Mouse (Mus musculus): ENCODE results near the gene Lima1. TPM values are rescaled to one million over a fixed set of nuclear protein-coding genes. Genes with fewer than 3 reads are reported as not detected.

Gene Lima1
- polyA plus RNA-seq, 1 experiment = 42.8 TPM

DNA sequence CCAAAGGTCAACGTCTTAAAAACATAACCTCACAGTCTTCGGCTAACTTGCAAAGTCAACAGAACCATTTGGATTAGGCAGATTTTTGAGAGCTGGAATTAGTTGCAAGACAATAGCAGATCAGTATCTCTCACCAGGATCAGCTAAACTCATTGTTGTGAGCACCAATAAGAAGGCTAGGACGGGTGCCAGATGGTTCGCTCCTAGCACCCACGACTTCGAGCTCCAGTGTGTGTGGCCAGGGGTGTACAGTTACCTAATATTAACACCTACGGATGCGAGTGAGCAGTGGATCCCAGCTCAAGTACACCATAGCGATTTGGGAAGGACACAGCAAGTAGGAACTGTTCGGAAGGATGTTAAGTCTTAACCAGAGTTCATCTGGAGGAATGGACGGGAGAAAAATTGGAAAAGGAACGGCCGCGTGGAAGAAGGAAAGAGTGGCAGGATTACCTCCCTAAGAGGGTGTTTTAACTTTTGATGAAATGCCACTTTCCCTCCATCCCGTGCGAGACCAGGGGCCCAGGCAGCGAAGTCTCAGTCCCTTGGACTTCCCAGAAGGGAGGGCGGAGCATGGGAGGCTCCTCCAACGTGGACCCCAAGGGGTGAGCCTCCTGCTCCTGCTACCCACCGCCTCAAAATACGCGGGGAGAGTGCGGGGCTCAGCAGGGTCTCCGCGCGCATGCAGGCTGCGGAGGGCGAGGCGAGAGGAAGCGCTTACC is 483 bp downstream of the Lima1 start:
- DNase-seq (ENCODE audit: low read depth, low spot score) = no peak

DNA sequence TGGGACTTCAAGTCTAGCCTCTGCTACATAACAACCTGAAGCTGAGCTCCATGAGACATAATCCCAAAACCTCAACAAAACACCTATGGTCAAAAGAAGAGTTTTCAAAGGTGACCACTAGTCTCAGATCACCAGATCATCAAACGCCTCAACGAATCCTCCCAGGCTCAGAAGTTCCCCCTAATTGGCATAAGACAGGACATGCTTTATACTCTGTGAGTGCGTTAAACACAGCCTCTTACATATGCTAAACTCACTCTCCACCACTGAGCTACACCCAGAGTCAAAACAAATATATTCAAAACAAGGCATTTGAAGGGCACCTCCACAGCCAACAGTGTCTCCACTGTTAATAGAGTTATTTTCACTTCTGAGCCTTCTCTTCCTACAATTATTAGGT is 2.7 kb downstream of the Lima1 start:
- DNase-seq (ENCODE audit: low read depth, low spot score) = no peak
- WGBS = 66% methylated on average over 3 of the region's 3 CpGs

More for the DNA sequence above, 483 bp downstream of the Lima1 start:
- 1% methylated on average over 30 of the region's 30 CpGs for WGBS

DNA sequence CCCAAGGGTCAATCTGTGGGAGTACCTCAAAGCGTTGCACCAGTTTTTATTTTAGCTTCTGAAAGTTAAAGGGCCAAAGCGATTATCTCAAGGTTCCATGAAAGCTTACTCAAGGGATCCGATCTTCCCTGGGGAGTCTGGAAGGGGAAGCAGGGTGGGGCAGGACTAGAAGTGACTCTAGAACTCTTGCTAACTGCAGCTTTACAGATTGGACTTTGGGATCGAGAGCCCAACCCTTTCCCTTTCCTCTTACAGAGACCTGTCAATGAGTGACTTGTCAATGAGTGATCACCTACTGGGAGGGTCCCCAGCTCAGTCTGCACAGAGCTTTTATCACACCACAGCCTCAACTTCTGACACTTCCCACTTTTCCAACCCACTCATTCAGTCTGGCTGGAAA is 7.6 kb downstream of the Lima1 start:
- 26% methylated on average over 4 of the region's 4 CpGs for WGBS
- DNase-seq (ENCODE audit: low read depth, low spot score) = no peak

DNA sequence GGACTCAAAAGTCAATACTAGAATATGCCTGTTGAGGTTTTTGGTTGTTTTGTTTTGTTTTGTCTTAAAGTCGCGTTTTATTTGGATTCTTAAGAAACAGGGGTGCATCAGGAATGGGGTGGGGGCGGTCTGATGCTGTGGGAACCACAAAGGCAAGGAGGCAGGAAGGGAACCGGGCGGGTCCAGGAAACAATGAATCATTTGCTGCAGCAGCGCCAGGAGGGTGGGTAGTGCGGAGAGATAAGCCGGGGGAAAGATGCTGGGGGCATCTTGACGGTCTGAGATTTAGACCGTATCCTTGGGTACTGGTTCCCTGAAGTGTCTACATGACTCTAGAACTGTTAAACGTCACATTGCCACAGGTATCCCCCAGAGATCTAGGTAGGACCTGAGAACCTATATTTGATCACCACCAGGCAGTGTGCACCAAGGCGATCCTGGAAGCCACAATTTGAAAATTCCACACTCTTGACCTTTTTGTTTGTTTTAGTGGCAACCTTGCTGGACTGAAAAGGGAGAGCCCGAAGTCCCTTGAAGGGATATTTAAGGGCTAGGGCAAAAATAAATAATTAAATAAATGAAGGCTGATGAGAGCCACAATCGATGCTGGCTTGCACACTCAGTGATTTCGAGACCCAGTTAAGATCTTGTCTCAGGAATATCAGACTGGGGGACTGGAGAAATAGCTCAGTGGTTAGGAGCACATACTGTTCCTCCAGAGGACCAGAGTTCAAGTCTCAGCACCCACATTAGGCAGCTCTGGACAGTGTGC is 8.6 kb downstream of the Lima1 start:
- 16% methylated on average over 15 of the region's 15 CpGs for WGBS
- DNase-seq (ENCODE audit: low read depth, low spot score) = no peak

DNA sequence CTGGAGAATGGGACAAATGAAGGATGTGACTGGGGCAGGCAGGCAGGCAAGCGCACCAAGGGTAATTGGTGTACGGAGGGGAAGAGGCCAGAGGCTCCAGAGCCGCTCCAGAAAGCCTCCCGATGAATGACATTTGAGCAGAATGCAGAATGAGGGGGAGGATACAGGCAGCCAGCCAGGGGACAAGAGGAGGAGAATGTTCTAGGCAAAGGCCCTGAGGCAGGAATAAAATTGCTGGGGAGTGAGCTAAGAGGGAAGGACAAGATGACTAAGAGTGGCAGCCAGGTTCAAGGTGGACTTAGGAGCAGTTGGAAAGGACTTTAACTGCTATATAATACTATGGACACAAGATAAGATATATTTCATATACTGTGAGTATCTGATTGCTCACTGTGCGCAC is 9.3 kb downstream of the Lima1 start:
- WGBS = 14% methylated on average over 5 of the region's 5 CpGs
- DNase-seq (ENCODE audit: low read depth, low spot score) = no peak

DNA sequence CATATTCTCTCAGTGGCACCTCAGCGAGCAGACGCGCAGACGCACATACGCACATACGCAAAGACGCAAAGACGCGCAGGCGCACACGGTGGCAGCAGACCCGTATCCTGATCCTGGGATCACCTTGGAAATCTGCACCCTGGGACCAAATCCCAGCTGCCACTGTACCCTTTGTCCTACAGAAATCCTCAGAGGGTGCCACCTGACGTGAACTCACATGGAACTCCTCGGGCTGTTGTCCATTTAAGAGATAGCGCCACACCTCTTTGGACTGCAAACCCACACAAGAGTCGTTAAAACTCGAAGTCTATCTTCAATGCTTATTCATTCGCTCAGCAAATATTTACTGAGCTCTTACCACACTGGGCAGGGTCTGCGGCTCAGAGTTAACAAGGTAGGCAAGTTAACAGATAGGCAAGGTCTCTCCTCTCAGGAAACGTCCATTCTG is 9.7 kb downstream of the Lima1 start:
- 41% methylated on average over 20 of the region's 20 CpGs for WGBS

DNA sequence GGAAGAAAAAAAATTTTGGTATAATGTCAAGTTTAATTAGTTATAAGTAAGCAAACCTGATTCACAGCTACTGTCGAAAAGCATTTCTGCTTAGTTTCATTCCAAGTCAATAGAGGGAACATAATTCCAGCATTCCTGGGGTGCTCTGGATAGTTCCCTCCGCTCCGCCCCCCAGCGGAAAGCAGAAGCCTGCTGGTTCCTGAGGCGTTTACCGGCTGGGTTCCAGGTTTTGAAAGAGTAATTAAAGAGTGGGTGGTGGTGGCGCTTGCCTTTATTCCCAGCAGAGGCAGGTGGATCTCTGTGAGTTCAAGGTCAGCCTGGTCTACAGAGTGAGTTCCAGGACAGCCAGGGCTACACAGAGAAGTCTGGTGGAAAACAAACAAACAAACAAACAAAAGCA is 10.2 kb downstream of the Lima1 start:
- DNase-seq (ENCODE audit: low read depth, low spot score) = no peak
- WGBS = 30% methylated on average over 7 of the region's 7 CpGs

More for the DNA sequence above, 9.7 kb downstream of the Lima1 start:
- no peak for DNase-seq (ENCODE audit: low read depth, low spot score)

DNA sequence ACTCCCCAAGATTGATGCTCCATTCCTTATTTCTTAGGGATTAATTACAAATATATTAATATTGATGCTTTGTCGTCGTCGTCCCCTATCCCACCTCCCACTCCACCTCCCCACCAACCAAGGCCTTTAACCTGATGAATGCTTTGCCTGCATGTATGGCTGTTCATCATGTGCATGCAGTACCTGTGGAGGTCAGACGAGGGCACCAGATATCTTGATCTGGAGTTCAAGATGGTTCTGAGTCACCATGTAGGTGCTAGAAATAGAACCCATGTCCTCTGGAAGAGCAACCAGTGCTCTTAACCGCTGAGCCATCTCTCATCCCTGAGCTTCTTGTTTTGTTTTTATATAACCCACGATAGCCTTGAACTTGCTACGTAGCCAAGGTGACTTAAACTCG is 11.5 kb downstream of the Lima1 start:
- WGBS = 96% methylated on average over 8 of the region's 8 CpGs
- no peak for DNase-seq (ENCODE audit: low read depth, low spot score)

DNA sequence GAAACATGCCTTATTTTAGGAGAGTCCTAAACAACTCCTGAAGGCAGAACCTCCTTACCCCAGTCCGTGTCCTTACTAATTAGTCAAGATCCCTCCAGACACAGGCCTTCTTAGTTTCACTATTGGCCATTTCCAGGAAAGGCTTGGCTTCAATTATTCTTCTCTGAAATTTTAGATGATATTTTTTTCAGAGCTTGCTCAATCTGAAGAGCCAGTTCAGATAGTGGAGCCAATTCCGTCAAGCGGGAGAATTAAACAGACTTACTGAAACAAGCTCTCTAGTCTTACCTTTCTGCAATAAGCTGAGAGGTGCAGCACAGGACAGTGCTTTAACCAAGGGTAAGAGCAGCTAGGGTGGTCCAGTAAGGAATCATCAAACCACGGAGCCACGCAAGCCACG is 11.9 kb downstream of the Lima1 start:
- WGBS = 88% methylated on average over 6 of the region's 6 CpGs
- DNase-seq (ENCODE audit: low read depth, low spot score) = no peak

DNA sequence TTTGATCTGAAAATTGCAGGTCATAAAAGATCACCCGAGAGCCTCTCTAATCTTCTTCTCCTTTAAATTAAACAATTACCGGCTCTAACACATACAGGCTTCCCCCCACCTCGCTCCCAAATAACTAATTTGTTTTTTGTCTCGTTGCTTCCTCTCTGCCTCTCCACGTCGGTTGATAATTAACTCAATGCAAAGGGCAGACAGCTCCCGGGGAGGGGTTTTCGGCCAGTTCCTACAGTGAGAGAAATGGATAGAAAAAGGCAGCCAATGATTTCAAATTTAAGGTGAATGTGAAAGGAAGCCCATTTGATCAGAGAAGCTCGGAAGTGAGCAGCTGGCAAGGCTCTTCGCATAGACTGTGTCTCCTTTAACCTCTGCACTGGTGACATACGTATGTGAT is 12.8 kb downstream of the Lima1 start:
- 25% methylated on average over 11 of the region's 11 CpGs for WGBS
- no peak for DNase-seq (ENCODE audit: low read depth, low spot score)

DNA sequence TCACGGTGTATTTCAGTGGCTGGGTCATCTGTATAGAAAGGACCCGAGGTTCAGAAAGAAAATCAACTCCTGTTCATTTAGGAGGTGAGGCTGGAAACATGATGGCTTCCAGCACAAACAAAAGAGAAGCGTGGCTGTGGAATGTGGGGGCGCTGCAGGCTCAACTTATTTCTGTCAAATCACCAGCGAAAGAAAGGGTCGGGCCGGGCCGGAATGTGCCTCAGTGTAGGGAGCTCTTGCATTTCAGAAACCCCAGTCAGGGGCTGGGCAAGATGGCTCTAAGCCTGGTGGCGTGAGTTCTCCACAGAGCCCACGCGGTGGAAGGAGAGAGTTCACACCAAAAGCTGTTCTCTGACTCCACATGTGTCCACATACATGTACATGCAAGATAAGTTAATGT is 13.3 kb downstream of the Lima1 start:
- 20% methylated on average over 11 of the region's 11 CpGs for WGBS
- DNase-seq (ENCODE audit: low read depth, low spot score) = no peak

DNA sequence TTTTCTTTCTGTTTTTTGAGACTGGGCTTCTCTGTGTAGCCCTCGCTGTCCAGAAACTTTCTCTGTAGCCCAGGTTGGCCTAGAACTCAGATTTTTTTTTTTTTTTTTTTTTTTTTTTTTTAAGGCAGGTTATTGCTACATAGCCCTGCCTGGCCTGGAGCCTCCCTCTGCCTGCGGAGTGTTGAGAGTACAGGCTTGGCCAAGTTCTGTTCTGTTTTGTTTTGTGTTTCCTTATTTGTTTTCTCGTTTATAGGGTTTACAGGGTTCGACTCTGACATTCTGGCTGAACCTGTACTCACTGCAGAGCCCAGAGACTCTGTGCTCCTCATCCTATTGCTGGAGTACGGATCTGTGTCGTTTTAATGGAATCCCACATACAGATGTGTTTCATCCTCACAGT is 13.7 kb downstream of the Lima1 start:
- DNase-seq (ENCODE audit: low read depth, low spot score) = no peak
- 25% methylated on average over 6 of the region's 6 CpGs for WGBS

DNA sequence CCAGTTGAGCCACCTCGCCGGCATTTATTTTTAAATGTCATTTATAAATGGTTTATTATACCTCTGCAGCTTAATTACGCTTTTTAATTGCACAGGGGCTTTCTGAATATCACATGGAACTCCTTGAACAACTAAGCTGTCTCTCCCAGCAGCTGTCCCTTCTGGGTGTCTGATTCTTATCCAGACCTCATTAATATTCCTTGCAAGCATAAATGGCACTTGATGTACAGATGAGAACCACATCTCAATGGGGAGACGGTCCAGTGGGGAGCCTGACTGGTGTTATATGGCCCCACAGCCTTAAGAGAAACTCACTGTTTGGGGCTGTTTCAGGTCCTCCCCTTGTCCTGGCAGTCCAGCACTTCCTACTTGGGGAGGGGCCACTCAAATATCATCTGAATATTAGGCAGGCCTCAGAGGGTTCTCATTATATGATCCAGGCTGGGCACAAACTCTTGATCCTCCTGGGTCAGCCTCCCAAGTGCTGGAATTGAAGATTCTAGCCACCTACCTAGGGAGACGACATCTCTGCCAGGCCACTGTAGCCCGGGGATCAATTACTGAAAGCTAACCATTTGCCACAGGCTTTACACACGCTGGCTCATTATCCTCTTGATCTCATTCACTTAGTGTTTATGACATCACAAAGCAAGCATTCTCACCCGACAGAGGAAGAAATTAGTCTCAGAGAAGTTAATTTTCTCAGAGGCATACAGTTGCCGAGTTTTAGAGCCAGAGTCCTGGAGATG is 15.4 kb downstream of the Lima1 start:
- 50% methylated on average over 9 of the region's 9 CpGs for WGBS
- no peak for DNase-seq (ENCODE audit: low read depth, low spot score)

DNA sequence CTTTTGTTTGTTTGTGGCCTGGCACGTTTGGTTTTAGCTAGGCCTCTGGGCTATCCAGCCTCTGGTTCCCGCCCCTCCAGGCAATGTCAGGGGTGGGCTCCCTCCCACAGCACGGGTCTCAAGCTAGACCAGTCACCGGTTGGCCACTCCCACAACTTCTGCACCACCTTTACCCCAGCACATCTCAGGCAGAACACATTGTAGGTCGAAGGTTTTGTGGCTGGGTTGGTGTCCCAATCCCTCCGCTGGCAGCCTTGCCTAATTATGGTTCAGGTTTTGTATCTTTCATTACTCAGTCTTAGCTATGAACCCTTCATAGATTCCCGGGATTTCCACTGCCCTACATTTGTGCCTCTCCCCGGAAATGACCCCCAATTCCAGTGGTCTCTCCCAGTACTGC is 17.8 kb downstream of the Lima1 start:
- DNase-seq (ENCODE audit: low read depth, low spot score) = no peak
- 25% methylated on average over 8 of the region's 8 CpGs for WGBS

DNA sequence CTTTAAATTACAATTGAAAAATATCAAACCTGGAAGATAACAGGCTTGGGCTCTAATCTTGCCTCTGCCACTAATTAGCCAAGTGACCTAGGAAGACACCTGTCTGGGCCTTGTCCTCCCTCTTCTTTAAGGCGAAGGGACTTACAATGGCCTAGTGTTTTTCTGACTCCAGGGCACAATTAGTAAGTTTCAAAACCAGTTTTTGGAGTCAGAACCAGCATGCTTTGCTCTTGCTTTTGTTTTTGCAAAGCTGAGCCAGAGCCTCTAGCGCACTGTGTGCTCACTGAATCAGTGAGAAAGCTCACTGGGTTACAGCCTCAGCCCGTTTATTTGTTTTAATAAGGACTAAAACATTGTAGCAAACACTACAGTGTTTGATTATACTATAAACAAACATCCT is 20.1 kb downstream of the Lima1 start:
- 66% methylated on average over 3 of the region's 3 CpGs for WGBS
- no peak for DNase-seq (ENCODE audit: low read depth, low spot score)

DNA sequence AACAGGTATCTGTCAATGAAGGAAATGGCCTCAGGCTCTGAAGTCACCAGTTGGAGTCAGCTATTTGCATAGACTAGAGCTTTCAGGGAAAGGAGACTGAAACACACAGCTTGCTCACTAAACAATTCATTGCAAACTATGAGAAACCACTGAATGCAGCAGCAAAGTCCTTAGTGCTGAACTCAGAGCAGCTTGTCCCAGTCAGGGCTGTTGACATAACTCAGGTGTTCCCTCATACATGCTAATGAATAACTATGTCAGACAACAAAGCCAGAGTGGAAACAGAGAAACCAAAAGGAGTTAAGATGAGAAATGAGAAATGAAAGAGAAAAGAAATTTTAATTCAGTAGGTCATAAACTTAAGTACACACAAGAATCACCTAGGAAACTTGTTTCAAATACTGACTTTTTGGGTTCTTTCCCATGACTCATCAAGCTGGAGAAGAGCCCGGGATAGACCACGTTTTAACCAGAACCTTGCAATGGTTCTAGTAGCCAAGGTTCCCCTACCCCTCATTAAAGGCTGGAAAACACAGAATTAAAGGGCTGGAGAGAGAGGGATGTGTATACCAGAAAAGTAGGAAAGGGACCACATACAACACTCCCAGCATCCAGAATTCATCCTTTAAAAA is 22.5 kb downstream of the Lima1 start:
- 13% methylated on average over 2 of the region's 2 CpGs for WGBS
- no peak for DNase-seq (ENCODE audit: low read depth, low spot score)

DNA sequence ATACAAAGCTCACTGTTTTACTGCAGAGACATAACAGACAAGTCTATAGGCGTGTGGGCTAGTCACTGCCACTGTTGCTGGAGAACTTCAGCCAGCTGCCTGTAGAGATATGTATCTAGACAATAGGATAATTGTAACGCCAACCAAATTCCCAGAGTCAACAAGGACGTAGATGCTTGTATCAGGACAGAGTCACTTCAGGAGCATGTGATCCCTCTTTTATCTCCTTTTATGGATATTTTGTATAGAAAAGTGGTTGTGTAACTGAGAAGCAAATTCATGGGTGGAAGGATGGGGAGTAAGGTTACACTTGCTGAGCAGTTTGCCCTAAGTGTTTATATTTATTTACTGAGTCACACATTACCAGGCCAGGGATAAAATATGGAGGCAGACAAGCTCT is 25.0 kb downstream of the Lima1 start:
- no peak for DNase-seq (ENCODE audit: low read depth, low spot score)
- 25% methylated on average over 3 of the region's 3 CpGs for WGBS

DNA sequence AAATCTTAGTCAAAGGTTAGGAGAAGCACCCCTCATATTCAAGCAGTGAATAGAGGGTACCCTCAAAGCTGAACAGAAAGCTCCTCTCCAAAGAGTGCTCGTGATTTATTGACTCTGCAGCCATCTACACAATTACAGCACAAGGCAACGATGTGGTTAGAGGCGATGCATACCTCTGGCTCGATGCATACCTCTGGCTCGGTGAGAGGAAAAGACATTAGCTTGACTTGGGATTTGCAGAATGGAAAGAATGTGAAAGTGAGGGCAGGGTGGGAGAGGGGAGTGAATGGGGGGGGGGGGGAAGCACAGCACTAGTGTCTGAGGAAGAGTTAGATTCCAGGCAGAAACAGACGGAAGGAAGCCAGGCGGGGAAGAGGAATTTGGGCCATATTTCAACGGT is 27.3 kb downstream of the Lima1 start:
- no peak for DNase-seq (ENCODE audit: low read depth, low spot score)

DNA sequence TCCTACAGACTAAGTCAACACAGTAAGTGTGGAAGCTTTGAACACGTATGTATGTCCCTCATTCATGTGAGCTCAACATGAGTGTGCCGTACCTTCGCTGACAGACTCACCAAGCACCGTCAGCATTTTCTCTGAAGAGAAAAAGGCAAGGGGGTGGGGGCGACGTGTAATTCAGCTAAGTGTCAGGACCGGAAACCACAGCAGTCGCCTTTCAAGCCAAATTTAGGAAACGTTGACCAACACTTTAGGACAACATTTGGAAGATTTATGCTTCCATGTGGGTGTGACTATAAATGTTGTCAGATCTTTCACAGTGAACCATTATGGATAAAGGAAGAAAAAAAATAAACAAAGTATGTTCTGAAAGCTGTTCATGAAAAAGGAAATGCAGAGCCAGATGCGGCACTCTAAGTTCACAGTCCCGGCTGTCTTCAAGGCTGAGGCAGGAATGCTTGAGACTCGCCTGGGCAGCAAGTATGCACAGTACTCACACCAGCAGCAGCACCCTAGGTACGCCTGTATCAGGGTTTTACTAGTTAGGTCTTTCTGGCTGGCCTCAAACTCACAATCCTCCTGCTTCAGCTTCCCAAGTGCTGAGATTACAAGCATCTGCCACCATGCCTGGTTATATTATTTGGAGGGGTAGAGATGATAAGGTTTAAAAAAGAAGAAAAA is 27.9 kb downstream of the Lima1 start:
- DNase-seq (ENCODE audit: low read depth, low spot score) = no peak
- WGBS = 13% methylated on average over 13 of the region's 13 CpGs

More for the DNA sequence above, 27.3 kb downstream of the Lima1 start:
- 32% methylated on average over 8 of the region's 8 CpGs for WGBS

DNA sequence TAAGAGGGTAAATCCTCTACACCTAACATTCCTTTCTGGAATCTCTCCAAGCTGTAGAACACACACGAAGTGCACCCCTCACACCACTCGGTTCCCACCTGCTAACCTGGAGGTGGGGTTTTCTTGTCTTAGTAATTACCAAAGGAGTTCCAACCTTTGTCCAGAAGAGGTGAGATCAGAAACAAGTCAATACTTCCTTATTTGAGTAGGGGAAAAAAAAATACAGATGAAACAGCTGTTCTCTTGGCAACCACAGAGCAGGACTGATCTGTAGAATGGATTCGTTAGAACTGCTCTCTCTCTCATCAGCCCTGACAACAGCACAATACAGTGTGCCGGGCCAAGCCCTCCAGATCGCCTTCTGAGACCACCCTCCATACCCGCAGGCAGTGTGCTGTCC is 28.6 kb downstream of the Lima1 start:
- no peak for DNase-seq (ENCODE audit: low read depth, low spot score)
- WGBS = 16% methylated on average over 6 of the region's 6 CpGs

Measured in large intestine, adult 2 months (tissue).